Mouse (Mus musculus): ENCODE results near the gene Taar5.

The Taar5 gene

DNA sequence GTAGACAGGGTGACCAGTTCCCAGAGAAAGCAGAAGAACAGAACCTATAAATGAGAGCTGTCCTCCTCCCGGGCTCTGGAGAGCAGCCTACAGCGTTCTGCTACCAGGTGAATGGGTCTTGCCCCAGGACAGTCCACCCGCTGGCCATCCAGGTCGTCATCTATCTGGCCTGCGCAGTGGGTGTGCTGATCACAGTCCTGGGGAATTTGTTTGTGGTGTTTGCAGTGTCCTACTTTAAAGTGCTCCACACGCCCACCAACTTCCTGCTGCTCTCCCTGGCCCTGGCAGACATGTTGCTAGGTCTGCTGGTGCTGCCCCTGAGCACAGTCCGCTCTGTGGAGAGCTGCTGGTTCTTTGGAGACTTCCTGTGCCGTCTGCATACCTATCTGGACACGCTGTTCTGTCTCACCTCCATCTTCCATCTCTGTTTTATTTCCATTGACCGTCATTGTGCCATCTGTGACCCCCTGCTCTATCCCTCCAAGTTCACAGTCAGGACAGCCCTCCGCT is at the start of gene Taar5:
Gene Taar5, plus strand, starts transcription at position 51 of the 510 bp plus-strand sequence.
- DNase-seq: no peak

- DNase-seq: no peak
Measured at GRCm38 (mm10) chr10:23922468-23922867, 48.0 kb upstream of the Taar5 start.

DNA sequence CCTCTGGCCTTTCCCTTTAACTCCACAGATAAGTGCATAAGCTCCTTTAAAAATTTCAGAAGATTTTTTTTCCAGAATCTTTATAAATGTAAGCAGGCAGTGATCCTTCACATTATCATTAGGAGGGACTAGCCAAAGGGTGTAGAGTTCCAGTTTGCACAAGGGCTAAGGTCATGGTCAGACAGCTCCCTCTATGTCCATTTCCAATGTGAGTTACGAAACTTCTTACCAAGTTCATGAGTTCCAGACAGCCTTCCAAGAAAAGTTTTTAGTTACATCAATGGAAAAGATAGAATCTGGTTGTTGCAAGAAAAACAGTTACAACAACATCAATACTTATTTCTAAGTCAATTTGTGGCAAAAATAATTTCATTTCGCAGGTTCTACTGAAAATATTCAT is 46.6 kb upstream of the Taar5 start:
- no peak for DNase-seq

DNA sequence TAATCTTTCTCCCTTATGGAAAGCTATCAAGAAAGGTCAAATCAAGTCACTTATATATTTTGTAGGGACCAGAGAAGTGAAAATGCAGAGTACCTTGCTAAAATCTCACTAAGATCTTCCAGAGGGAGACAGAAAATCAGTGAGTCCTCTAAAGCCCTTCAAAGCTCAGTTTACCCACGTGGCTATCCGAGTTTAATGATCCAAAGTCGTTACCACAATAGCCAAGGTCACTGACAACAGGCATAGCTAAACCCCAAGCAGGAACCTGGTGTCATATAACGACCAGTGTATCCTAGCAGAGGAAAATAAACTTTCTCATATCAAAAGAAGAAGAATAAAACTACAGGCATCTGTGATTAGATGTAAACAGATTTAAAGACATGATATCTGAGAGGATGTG is 32.9 kb upstream of the Taar5 start:
- DNase-seq: no peak

DNA sequence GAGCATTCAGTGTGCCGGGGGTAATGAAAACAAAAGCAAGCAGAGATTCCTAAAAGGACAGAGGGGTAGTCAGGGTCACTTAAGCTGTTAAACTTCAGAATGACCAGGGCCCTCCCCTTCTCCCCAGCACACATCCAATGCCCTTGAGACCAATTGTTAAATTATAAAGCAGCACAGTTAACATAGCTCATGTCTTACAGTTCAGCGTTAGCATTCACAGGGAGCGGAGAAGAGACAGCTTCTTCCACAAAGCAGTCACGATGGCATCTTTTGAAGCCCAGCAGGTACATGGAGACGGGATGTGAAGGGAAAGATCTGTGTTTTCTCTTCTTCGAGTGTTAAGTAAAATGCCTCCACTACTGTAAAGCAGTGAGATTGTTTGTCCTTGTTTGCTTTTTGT is 32.2 kb upstream of the Taar5 start, which contains the start of gene Taar2:
Gene Taar2, plus strand, starts transcription at position 261 of the 400 bp plus-strand sequence.
- DNase-seq: no peak

GRCm38 (mm10) chr10:23942465-23942864 is 28.0 kb upstream of the Taar5 start:
- peak; percentile 15 for DNase-seq

DNA sequence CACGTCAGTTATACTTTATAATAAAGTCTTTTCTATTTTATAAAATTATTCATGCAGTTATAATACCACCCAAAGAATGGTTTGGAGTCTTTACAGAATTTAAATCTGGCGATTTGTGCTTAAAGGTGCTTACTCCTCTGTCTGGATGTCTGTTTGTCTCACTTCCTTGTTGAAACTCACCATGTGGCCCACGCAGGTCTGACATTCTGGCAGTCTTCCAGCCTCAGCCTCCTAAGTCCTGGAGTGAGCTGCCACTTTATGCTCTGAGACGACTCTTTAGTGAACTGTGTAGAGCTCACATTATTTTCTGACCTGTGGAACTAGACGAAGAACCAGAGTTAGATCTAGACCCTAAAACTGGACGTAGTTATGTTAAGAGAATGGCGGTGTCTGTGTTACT is 22.5 kb upstream of the Taar5 start:
- no peak for DNase-seq

DNA sequence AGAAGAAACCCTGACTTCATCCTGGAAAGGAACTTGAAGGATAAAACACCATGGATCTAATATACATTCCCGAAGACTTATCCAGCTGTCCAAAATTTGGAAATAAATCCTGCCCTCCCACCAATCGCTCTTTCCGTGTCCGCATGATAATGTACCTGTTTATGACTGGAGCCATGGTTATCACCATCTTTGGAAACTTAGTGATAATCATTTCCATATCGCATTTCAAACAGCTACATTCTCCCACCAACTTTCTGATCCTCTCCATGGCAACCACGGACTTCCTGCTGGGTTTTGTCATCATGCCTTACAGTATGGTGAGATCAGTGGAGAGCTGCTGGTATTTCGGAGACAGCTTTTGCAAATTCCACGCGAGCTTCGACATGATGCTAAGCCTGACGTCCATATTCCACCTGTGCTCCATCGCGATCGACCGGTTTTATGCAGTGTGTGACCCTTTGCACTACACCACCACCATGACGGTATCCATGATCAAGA is 20.9 kb upstream of the Taar5 start, which contains the start of gene Taar3:
Gene Taar3, plus strand, starts transcription at position 51 of the 498 bp plus-strand sequence.
- no peak for DNase-seq

- no peak for DNase-seq
Measured at GRCm38 (mm10) chr10:23951714-23952113, 18.8 kb upstream of the Taar5 start.

DNA sequence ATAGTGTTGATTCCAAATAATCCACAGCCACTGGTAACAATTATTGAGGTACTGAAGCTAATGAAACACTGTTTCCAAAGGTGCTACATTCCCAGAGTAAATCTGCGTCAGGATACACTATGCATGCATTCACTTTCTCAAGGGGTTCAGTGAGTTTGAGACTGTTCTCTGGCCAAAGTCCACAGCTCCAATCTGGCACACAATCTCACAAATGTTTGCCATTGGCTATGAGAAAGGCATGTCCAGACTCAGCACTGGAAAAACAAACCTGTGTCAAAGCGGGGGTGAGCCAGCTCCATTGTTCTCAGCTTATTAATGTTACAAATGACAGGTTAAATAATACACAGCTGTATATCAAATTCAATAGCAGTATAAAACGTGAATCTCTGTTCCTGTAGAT is 11.4 kb upstream of the Taar5 start:
- DNase-seq: no peak

GRCm38 (mm10) chr10:23960444-23960915 is 10.0 kb upstream of the Taar5 start, which contains the start of gene Taar4:
Gene Taar4 (plus strand): TSS chr10:23960494.
- DNase-seq: no peak

DNA sequence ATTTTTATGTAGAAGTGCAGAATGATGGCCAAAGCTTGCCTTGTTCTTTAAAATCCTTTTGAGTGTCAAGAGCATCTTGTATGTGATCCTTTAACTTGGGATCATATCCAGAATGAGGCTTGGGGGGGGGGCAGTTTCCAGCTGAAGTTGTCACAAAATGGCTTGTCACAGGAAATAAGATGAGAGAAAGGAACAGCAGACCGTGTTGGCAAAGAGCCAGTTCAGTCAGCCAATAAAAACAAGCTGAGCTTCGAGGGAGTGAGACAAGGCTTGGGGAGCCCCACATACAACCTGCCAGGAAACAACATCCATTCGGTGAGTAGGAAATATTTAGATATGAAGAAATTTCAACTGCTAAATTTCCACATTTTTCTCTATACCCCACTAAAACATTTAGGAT is 7.1 kb upstream of the Taar5 start:
- peak; percentile 24 for DNase-seq

DNA sequence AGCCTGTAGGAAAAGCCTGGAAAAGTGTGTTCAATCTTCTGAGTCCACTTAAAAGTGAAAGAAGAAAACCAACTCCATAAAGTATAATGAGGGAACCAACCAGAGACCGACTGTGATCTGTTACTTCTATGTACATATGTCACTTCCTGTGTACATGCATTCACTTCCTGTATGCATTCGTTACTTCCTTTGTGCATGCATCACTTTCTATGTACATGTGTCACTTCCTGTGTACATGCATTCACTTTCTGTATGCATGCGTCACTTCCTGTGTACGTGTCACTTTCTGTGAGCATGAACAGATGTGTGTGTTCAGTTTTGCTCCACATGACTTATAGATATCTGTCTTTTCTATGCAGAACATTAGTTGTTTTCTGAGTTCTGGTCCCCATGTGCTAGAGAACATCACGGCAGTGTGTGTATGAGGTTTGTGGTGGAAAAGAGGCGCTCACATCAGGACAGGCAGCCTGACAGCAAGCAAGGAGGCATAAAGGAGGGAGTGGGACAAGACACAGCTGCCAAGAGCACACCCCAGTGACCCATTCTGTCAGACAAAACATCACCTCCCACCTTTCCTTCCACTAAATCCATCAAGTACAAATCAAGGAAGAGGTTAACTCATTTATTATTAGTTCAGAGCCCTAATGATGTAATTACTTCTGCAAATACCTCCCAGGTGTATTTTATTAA is 5.4 kb upstream of the Taar5 start:
- DNase-seq: no peak

- no peak for DNase-seq
Measured at GRCm38 (mm10) chr10:23971256-23971655, 750 bp downstream of the Taar5 start.

DNA sequence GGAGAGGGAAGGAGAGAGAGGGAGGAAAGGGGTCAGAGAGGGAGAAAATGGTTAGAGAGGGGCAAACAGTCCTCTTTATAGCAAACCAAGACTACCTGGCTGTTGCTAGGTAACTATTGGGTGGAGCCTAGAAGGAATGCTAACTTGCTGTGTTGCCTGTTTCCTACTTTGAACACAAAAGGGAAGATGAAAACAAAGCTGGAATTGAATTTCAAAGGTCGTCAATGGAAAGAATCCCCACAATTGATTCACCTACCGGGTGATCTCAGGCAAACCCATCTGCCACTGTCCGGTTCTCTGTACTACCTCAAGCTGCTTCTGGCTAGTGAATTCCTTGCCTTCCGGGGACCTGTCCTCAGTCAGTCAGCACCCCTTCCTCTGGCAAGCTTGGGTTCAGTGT is 7.5 kb downstream of the Taar5 start:
- DNase-seq: no peak

DNA sequence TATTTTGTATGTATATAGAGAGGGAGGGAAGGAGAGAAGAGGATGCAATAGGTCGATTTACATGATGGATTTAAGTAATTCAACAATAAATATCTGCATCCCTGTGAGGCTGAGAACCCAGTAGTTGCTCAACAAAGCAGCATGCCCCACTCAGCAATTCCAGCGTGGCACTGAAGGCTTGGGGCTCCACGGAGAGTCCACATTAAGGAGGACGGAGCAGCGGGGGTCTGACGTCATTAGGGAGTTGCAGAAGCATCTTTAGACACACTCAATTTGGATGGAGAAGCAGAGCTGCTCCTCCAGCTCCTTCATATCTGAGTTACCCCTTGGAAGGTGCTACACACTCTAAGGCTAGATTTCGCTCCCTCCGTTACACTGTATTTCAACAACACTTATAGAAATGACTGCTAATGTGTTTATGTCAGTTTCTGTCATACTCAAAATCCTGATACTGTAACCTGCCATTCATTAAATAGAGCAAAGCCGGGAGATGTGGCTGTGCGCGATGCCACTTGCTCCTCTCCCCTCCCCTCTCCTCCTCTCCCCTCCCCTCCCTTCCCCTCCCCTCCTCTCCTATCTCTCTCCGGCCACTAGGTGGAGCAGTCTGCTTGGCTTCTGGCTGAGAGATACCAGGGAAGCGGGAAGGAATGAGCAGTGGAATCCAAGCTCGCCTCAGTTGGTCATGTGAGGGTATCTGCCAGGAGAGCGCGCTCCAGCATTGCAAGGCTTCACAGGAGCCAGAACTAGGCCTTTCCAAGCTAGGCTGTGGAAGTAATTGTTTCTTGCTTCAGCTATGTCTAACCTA is 8.6 kb downstream of the Taar5 start:
- DNase-seq: peak; percentile 91

- DNase-seq: no peak
Measured at GRCm38 (mm10) chr10:23985546-23985945, 15.0 kb downstream of the Taar5 start, which contains the start of gene Taar6. Gene Taar6 (minus strand): TSS chr10:23985646.

- DNase-seq: no peak
Measured at GRCm38 (mm10) chr10:23986419-23986818, 15.9 kb downstream of the Taar5 start.

- no peak for DNase-seq
Measured at GRCm38 (mm10) chr10:23993381-23993780, 22.9 kb downstream of the Taar5 start, which contains the start of gene Taar7a. Gene Taar7a (minus strand): TSS chr10:23993481.

GRCm38 (mm10) chr10:23999639-24000038 is 29.1 kb downstream of the Taar5 start, which contains the start of gene Taar7b:
Gene Taar7b (plus strand): TSS chr10:23999939.
- no peak for DNase-seq

GRCm38 (mm10) chr10:24006442-24006841 is 35.9 kb downstream of the Taar5 start:
- DNase-seq: no peak

GRCm38 (mm10) chr10:24007034-24007433 is 36.5 kb downstream of the Taar5 start:
- DNase-seq: no peak

GRCm38 (mm10) chr10:24008143-24008542 is 37.6 kb downstream of the Taar5 start:
- DNase-seq: no peak
